Mouse (Mus musculus): ENCODE measurements at regions not wholly inside any gene's neighbourhood (a gene's known extent, or its start where the extent isn't known, plus 50 kb on each side); places are given as distances from the start of the nearest gene placed in this dataset.
"Not testable (repeated sequence)": the region's sequence is repeated elsewhere in the genome, so short reads cannot be mapped to it uniquely, and the experiment has no call there.

GRCm38 (mm10) chr8:35157711-35158110 is 607.9 kb upstream of the Gm19410 start:
- Histone ChIP-seq H3K27ac (ENCODE audit: low read depth, low read length) (no peak overlapping the region), H3K27me3 (ENCODE audit: control insufficient read depth, insufficient read depth, low read length) (no peaks in the 10 kb centered on the region), H3K4me3 (ENCODE audit: low read depth, low read length) (no peak overlapping the region), H3K36me3 (ENCODE audit: control insufficient read depth, insufficient read depth, low read length) (no peaks in the 10 kb centered on the region), H3K4me1 (ENCODE audit: control insufficient read depth, insufficient read depth, low read length) (no peaks in the 10 kb centered on the region), H3K9me3 (replicated peaks; ENCODE audit: control insufficient read depth, low read length) (no peaks in the 10 kb centered on the region), H3K9ac (ENCODE audit: low read depth, low read length) (no peak overlapping the region), H3K4me2 (no peak overlapping the region)
- WGBS (ENCODE audit: insufficient replicate concordance) = 79% methylated on average over 6 of the region's 6 CpGs
- no peak for ATAC-seq (replicated peaks; ENCODE audit: insufficient number of reproducible peaks, low FRiP score, low TSS enrichment)

- no peaks in the 10 kb centered on the region for H3K27me3 ChIP-seq (ENCODE audit: control insufficient read depth, insufficient read depth, low read length)
- ATAC-seq (replicated peaks; ENCODE audit: insufficient number of reproducible peaks, low FRiP score, low TSS enrichment) = no peak
- WGBS (ENCODE audit: insufficient replicate concordance) = 19% methylated on average over 12 of the region's 12 CpGs
- no peak overlapping the region for H3K9ac ChIP-seq (ENCODE audit: low read depth, low read length)
- no peak overlapping the region for H3K4me3 ChIP-seq (ENCODE audit: low read depth, low read length)
- no peaks in the 10 kb centered on the region for H3K36me3 ChIP-seq (ENCODE audit: control insufficient read depth, insufficient read depth, low read length)
- peak overlapping the region; percentile 18; the same call in 1 of the 2 replicates for H3K4me2 ChIP-seq
- H3K27ac ChIP-seq (ENCODE audit: low read depth, low read length) = no peak overlapping the region
- no peaks in the 10 kb centered on the region for H3K9me3 ChIP-seq (replicated peaks; ENCODE audit: control insufficient read depth, low read length)
- H3K4me1 ChIP-seq (ENCODE audit: control insufficient read depth, insufficient read depth, low read length) = no peaks in the 10 kb centered on the region
Measured at GRCm38 (mm10) chr8:35159329-35159728, 606.3 kb upstream of the Gm19410 start.

DNA sequence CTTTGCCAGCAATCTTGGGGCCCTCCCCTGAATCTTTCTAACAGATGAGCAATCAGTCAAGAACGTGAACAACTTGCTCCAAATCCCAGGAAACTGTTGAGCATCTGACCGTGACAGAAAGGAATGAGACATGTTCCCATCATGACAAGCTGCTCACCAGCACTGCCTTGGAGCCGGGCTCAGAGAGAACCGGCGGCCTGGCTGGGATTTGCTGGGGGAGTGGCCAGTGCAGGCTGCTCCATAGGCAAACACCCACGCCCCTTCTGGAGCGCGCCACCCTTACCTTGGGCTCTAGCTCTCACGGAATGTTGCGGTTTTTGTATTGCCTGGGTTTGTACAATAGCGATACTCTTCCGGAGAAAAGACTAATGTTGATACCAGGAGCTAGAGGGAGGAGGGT is 605.4 kb upstream of the Gm19410 start:
- H3K9me3 ChIP-seq (replicated peaks; ENCODE audit: control insufficient read depth, low read length) = no peaks in the 10 kb centered on the region
- no peaks in the 10 kb centered on the region for H3K27me3 ChIP-seq (ENCODE audit: control insufficient read depth, insufficient read depth, low read length)
- no peak for ATAC-seq (replicated peaks; ENCODE audit: insufficient number of reproducible peaks, low FRiP score, low TSS enrichment)
- WGBS (ENCODE audit: insufficient replicate concordance) = 80% methylated on average over 12 of the region's 12 CpGs
- no peaks in the 10 kb centered on the region for H3K4me1 ChIP-seq (ENCODE audit: control insufficient read depth, insufficient read depth, low read length)
- no peak overlapping the region for H3K4me3 ChIP-seq (ENCODE audit: low read depth, low read length)
- H3K27ac ChIP-seq (ENCODE audit: low read depth, low read length) = no peak overlapping the region
- H3K4me2 ChIP-seq = no peak overlapping the region
- no peaks in the 10 kb centered on the region for H3K36me3 ChIP-seq (ENCODE audit: control insufficient read depth, insufficient read depth, low read length)
- H3K9ac ChIP-seq (ENCODE audit: low read depth, low read length) = no peak overlapping the region

DNA sequence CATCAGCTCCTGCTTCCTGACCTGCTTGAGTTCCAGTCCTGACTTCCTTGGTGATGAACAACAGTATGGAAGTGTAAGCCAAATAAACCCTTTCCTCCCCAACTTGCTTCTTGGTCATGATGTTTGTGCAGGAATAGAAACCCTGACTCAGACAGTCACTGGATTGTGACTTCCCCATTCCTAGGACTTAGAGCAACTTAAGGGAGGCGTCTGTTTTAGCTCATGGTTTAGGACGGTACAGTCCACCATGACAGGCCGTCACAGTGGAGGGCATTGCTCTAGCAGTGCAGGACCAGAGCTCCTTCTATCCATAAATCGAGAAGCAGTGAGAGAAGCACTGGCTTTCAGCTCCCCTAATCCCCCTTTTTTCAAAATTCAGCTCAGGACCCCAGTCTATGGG is 603.4 kb upstream of the Gm19410 start:
- H3K27me3 ChIP-seq (ENCODE audit: control insufficient read depth, insufficient read depth, low read length); ATAC-seq (replicated peaks; ENCODE audit: insufficient number of reproducible peaks, low FRiP score, low TSS enrichment); H3K36me3 ChIP-seq (ENCODE audit: control insufficient read depth, insufficient read depth, low read length); H3K4me2 ChIP-seq; H3K9me3 ChIP-seq (replicated peaks; ENCODE audit: control insufficient read depth, low read length); H3K4me3 ChIP-seq (ENCODE audit: low read depth, low read length); H3K9ac ChIP-seq (ENCODE audit: low read depth, low read length); H3K4me1 ChIP-seq (ENCODE audit: control insufficient read depth, insufficient read depth, low read length); H3K27ac ChIP-seq (ENCODE audit: low read depth, low read length): not testable (repeated sequence)
- WGBS (ENCODE audit: insufficient replicate concordance) = 68% methylated on average over 4 of the region's 4 CpGs

- ATAC-seq (replicated peaks; ENCODE audit: insufficient number of reproducible peaks, low FRiP score, low TSS enrichment) = no peak
- no peak overlapping the region for H3K4me3 ChIP-seq (ENCODE audit: low read depth, low read length)
- H3K4me2 ChIP-seq = no peak overlapping the region
- no peaks in the 10 kb centered on the region for H3K27me3 ChIP-seq (ENCODE audit: control insufficient read depth, insufficient read depth, low read length)
- H3K36me3 ChIP-seq (ENCODE audit: control insufficient read depth, insufficient read depth, low read length) = no peaks in the 10 kb centered on the region
- H3K4me1 ChIP-seq (ENCODE audit: control insufficient read depth, insufficient read depth, low read length) = no peaks in the 10 kb centered on the region
- no peak overlapping the region for H3K27ac ChIP-seq (ENCODE audit: low read depth, low read length)
- H3K9ac ChIP-seq (ENCODE audit: low read depth, low read length) = no peak overlapping the region
- H3K9me3 ChIP-seq (replicated peaks; ENCODE audit: control insufficient read depth, low read length) = no peaks in the 10 kb centered on the region
- WGBS (ENCODE audit: insufficient replicate concordance) = 82% methylated on average over 6 of the region's 6 CpGs
Measured at GRCm38 (mm10) chr8:35166611-35167010, 599.0 kb upstream of the Gm19410 start.

- H3K4me2 ChIP-seq = no peak overlapping the region
- H3K9ac ChIP-seq (ENCODE audit: low read depth, low read length) = no peak overlapping the region
- no peak overlapping the region for H3K4me3 ChIP-seq (ENCODE audit: low read depth, low read length)
- no peaks in the 10 kb centered on the region for H3K9me3 ChIP-seq (replicated peaks; ENCODE audit: control insufficient read depth, low read length)
- no peaks in the 10 kb centered on the region for H3K27me3 ChIP-seq (ENCODE audit: control insufficient read depth, insufficient read depth, low read length)
- H3K36me3 ChIP-seq (ENCODE audit: control insufficient read depth, insufficient read depth, low read length) = no peaks in the 10 kb centered on the region
- no peak for ATAC-seq (replicated peaks; ENCODE audit: insufficient number of reproducible peaks, low FRiP score, low TSS enrichment)
- no peak overlapping the region for H3K27ac ChIP-seq (ENCODE audit: low read depth, low read length)
- WGBS (ENCODE audit: insufficient replicate concordance) = 82% methylated on average over 13 of the region's 13 CpGs
- no peaks in the 10 kb centered on the region for H3K4me1 ChIP-seq (ENCODE audit: control insufficient read depth, insufficient read depth, low read length)
Measured at GRCm38 (mm10) chr8:35171536-35172310, 593.9 kb upstream of the Gm19410 start.

GRCm38 (mm10) chr8:35177314-35177713 is 588.3 kb upstream of the Gm19410 start:
- no peak overlapping the region for H3K4me2 ChIP-seq
- 67% methylated on average over 5 of the region's 5 CpGs for WGBS (ENCODE audit: insufficient replicate concordance)
- no peak overlapping the region for H3K4me3 ChIP-seq (ENCODE audit: low read depth, low read length)
- no peaks in the 10 kb centered on the region for H3K9me3 ChIP-seq (replicated peaks; ENCODE audit: control insufficient read depth, low read length)
- H3K9ac ChIP-seq (ENCODE audit: low read depth, low read length) = no peak overlapping the region
- H3K4me1 ChIP-seq (ENCODE audit: control insufficient read depth, insufficient read depth, low read length) = no peaks in the 10 kb centered on the region
- H3K27ac ChIP-seq (ENCODE audit: low read depth, low read length) = no peak overlapping the region
- no peak for ATAC-seq (replicated peaks; ENCODE audit: insufficient number of reproducible peaks, low FRiP score, low TSS enrichment)
- no peaks in the 10 kb centered on the region for H3K36me3 ChIP-seq (ENCODE audit: control insufficient read depth, insufficient read depth, low read length)
- H3K27me3 ChIP-seq (ENCODE audit: control insufficient read depth, insufficient read depth, low read length) = no peaks in the 10 kb centered on the region

GRCm38 (mm10) chr8:35180075-35180474 is 585.5 kb upstream of the Gm19410 start:
- Histone ChIP-seq H3K27ac (ENCODE audit: low read depth, low read length) (no peak overlapping the region), H3K27me3 (ENCODE audit: control insufficient read depth, insufficient read depth, low read length) (no peaks in the 10 kb centered on the region), H3K9me3 (replicated peaks; ENCODE audit: control insufficient read depth, low read length) (no peaks in the 10 kb centered on the region), H3K9ac (ENCODE audit: low read depth, low read length) (no peak overlapping the region), H3K4me3 (ENCODE audit: low read depth, low read length) (no peak overlapping the region), H3K4me2 (no peak overlapping the region), H3K36me3 (ENCODE audit: control insufficient read depth, insufficient read depth, low read length) (no peaks in the 10 kb centered on the region), H3K4me1 (ENCODE audit: control insufficient read depth, insufficient read depth, low read length) (no peaks in the 10 kb centered on the region)
- WGBS (ENCODE audit: insufficient replicate concordance) = 62% methylated on average over 3 of the region's 3 CpGs
- ATAC-seq (replicated peaks; ENCODE audit: insufficient number of reproducible peaks, low FRiP score, low TSS enrichment) = no peak

DNA sequence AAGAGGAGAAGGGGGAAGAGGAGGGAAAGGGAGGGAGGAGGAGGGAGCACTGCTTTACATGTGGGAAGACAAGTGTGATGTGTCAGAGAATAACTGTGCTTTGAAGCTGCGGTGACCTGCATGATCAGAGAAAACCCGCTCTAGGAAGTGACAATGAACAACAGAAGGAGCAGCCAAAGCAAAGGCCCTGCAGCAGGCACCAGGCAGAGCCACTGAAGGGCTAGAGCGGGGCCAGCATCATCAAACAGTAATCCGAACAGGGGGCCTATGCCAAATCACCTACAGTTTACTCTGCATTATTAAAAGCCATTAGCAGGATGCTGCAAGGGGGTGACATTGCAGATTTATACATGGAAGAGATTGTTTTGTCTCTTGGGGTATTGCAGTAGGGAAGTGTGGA is 583.4 kb upstream of the Gm19410 start:
- no peaks in the 10 kb centered on the region for H3K36me3 ChIP-seq (ENCODE audit: control insufficient read depth, insufficient read depth, low read length)
- no peak overlapping the region for H3K4me2 ChIP-seq
- WGBS (ENCODE audit: insufficient replicate concordance) = 82% methylated on average over 4 of the region's 4 CpGs

More for the DNA sequence above, 583.4 kb upstream of the Gm19410 start:
- H3K4me1 ChIP-seq (ENCODE audit: control insufficient read depth, insufficient read depth, low read length) = no peaks in the 10 kb centered on the region
- no peak overlapping the region for H3K9ac ChIP-seq (ENCODE audit: low read depth, low read length)
- ATAC-seq (replicated peaks; ENCODE audit: insufficient number of reproducible peaks, low FRiP score, low TSS enrichment) = no peak
- H3K4me3 ChIP-seq (ENCODE audit: low read depth, low read length) = no peak overlapping the region
- H3K9me3 ChIP-seq (replicated peaks; ENCODE audit: control insufficient read depth, low read length) = no peaks in the 10 kb centered on the region
- no peaks in the 10 kb centered on the region for H3K27me3 ChIP-seq (ENCODE audit: control insufficient read depth, insufficient read depth, low read length)
- no peak overlapping the region for H3K27ac ChIP-seq (ENCODE audit: low read depth, low read length)
